Mouse (Mus musculus) forebrain, embryonic 11.5 days (tissue): ENCODE data around the gene Dedd2. TPM values are rescaled to one million over a fixed set of nuclear protein-coding genes. Genes with fewer than 3 reads are reported as not detected.
A peak's percentile ranks its signal among the peaks of the same experiment; 100 is the strongest.
"Not testable (repeated sequence)": the region's sequence is repeated elsewhere in the genome, so short reads cannot be mapped to it uniquely, and the experiment has no call there.

ENCODE experiments used
- ATAC-seq: fragments of 200-750 bp; cut with Nextera tagmentation; replicated peaks from 2 replicates; pipeline ENCODE4 v1.8.0; 2017; ENCODE audit warnings: moderate TSS enrichment; ENCODE audit not compliant: low FRiP score
- DNase-seq: peaks from one replicate; pipeline ENCODE4 v3.0.0-alpha.2; 2017; ENCODE audit warnings: low spot score
- H3K27ac ChIP-seq: fragments of 300-500 bp; sonication (generic); 2 replicates; pipeline ENCODE4 v1.5.1; 2014; ENCODE audit warnings: low read depth, low read length
- H3K27me3 ChIP-seq: fragments of 300-500 bp; sonication (generic); 2 replicates; pipeline ENCODE4 v1.6.1; 2014; ENCODE audit warnings: mild to moderate bottlenecking, low read length, mixed read lengths; ENCODE audit not compliant: control insufficient read depth, insufficient read depth
- H3K36me3 ChIP-seq: fragments of 300-500 bp; sonication (generic); 2 replicates; pipeline ENCODE4 v1.6.1; 2014; ENCODE audit warnings: mild to moderate bottlenecking, low read length, moderate library complexity, mixed read lengths; ENCODE audit not compliant: control insufficient read depth, insufficient read depth
- H3K4me1 ChIP-seq: fragments of 300-500 bp; sonication (generic); replicated peaks from 2 replicates; pipeline ENCODE4 v1.6.1; 2014; ENCODE audit warnings: low read length, mixed read lengths; ENCODE audit not compliant: control insufficient read depth, insufficient read depth
- H3K4me2 ChIP-seq: fragments of 300-500 bp; sonication (generic); 2 replicates; pipeline ENCODE4 v1.6.1; 2014; ENCODE audit warnings: low read depth, mild to moderate bottlenecking, low read length, moderate library complexity, mixed read lengths; ENCODE audit not compliant: severe bottlenecking
- H3K4me3 ChIP-seq: fragments of 300-500 bp; sonication (generic); 2 replicates; pipeline ENCODE4 v1.5.1; 2014; ENCODE audit warnings: low read depth, low read length
- H3K9ac ChIP-seq: fragments of 300-500 bp; sonication (generic); 2 replicates; pipeline ENCODE4 v1.6.1; 2014; ENCODE audit warnings: low read length
- H3K9me3 ChIP-seq: fragments of 300-500 bp; sonication (generic); 2 replicates; pipeline ENCODE4 v1.6.1; 2016; ENCODE audit warnings: low read length, mixed read lengths; ENCODE audit not compliant: control insufficient read depth
- WGBS: fragments of 180-500 bp; shearing (Covaris S2); extraction: QIAGEN DNeasy Blood & Tissue Kit; methylation state at CpG from one replicate; pipeline ENCODE4 v1.1.7; 2014; 5-methylcytosine and 5-hydroxymethylcytosine counted together
- polyA plus RNA-seq: library from polyadenylated mRNA; unstranded; fragments of >200 nt; fragmentation: Nextera tagmentation; extraction: Ambion mirVana; gene quantifications from 2 replicates; pipeline ENCODE4 v1.2.1, GENCODE M21; 2014

Dedd2 gene
- polyA plus RNA-seq, 1 experiment from 2014 or later: 11.2 TPM

- WGBS: 90% methylated on average over 5 of the region's 5 CpGs
- not testable (repeated sequence) for H3K27ac ChIP-seq, H3K9me3 ChIP-seq, H3K27me3 ChIP-seq, H3K36me3 ChIP-seq, ATAC-seq, H3K4me1 ChIP-seq, DNase-seq, H3K9ac ChIP-seq, H3K4me2 ChIP-seq, H3K4me3 ChIP-seq
Measured at GRCm38 (mm10) chr7:25265743-25266142, 45.3 kb upstream of the Dedd2 start.

GRCm38 (mm10) chr7:25263968-25264870, 43.8 kb upstream of the Dedd2 start:
- Histone ChIP-seq H3K27me3 (no peaks in the 10 kb centered on the region), H3K27ac (no peak overlapping the region), H3K36me3 (no peaks in the 10 kb centered on the region), H3K4me2 (no peak overlapping the region), H3K4me3 (no peak overlapping the region), H3K9me3 (no peaks in the 10 kb centered on the region), H3K4me1 (peaks cover 4% of the 10 kb centered on the region; the same call in 1 of the 2 replicates), H3K9ac (no peak overlapping the region)
- WGBS: 25% methylated on average over 17 of the region's 17 CpGs
- no peak for ATAC-seq
- DNase-seq: peak; percentile 41

GRCm38 (mm10) chr7:25261896-25262295, 41.5 kb upstream of the Dedd2 start:
- H3K4me1 ChIP-seq: peaks cover 2% of the 10 kb centered on the region; the same call in 1 of the 2 replicates
- H3K9ac ChIP-seq: no peak overlapping the region
- DNase-seq: peak; percentile 30
- WGBS: 74% methylated on average over 1 of the region's 1 CpGs
- no peak for ATAC-seq
- no peak overlapping the region for H3K4me3 ChIP-seq
- H3K36me3 ChIP-seq: no peaks in the 10 kb centered on the region
- no peak overlapping the region for H3K27ac ChIP-seq
- H3K9me3 ChIP-seq: no peaks in the 10 kb centered on the region
- no peaks in the 10 kb centered on the region for H3K27me3 ChIP-seq
- no peak overlapping the region for H3K4me2 ChIP-seq

- H3K4me3 ChIP-seq: peak overlapping the region; percentile 68
- H3K9ac ChIP-seq: peak overlapping the region; percentile 91
- H3K4me1 ChIP-seq: peaks cover 28% of the 10 kb centered on the region
- 21% methylated on average over 8 of the region's 8 CpGs for whole genome bisulfite sequencing
- no peaks in the 10 kb centered on the region for H3K9me3 ChIP-seq
- peak; percentile 48 for DNase-seq
- no peaks in the 10 kb centered on the region for H3K27me3 ChIP-seq
- peak overlapping the region; percentile 93; the same call in 1 of the 2 replicates for H3K27ac ChIP-seq
- peak overlapping the region; percentile 76 for H3K4me2 ChIP-seq
- H3K36me3 ChIP-seq: no peaks in the 10 kb centered on the region
- ATAC-seq: no peak
Measured at GRCm38 (mm10) chr7:25251822-25252221, 31.4 kb upstream of the Dedd2 start.

GRCm38 (mm10) chr7:25251071-25251791, 30.8 kb upstream of the Dedd2 start:
- Histone ChIP-seq H3K4me2 (peak overlapping the region; percentile 76), H3K4me1 (peaks cover 34% of the 10 kb centered on the region), H3K27me3 (no peaks in the 10 kb centered on the region), H3K4me3 (peak overlapping the region; percentile 68), H3K9ac (peak overlapping the region; percentile 91), H3K9me3 (no peaks in the 10 kb centered on the region), H3K27ac (peak overlapping the region; percentile 93), H3K36me3 (no peaks in the 10 kb centered on the region)
- WGBS: 2% methylated on average over 22 of the region's 22 CpGs
- ATAC-seq (peak; percentile 25), DNase-seq (peak; percentile 73)

- WGBS: under 1% methylated on average over 70 of the region's 81 CpGs
Measured at GRCm38 (mm10) chr7:25250141-25250972, 29.9 kb upstream of the Dedd2 start, which contains the start of gene Erf. Gene Erf (minus strand): TSS chr7:25250761.

GRCm38 (mm10) chr7:25249314-25250140, 29.1 kb upstream of the Dedd2 start:
- Histone ChIP-seq H3K4me2 (peak overlapping the region; percentile 76), H3K4me3 (peak overlapping the region; percentile 68), H3K4me1 (peaks cover 34% of the 10 kb centered on the region), H3K27me3 (no peaks in the 10 kb centered on the region), H3K9me3 (no peaks in the 10 kb centered on the region), H3K9ac (peak overlapping the region; percentile 91), H3K27ac (peak overlapping the region; percentile 93), H3K36me3 (peaks cover 8% of the 10 kb centered on the region)
- under 1% methylated on average over 45 of the region's 73 CpGs for WGBS
- ATAC-seq: peak; percentile 59
- DNase-seq: peak; percentile 94

More at GRCm38 (mm10) chr7:25250141-25250972, 29.9 kb upstream of the Dedd2 start, which contains the start of gene Erf:
- Histone ChIP-seq H3K9ac (peak within 1 kb of the TSS; percentile 91), H3K4me3 (peak within 1 kb of the TSS; percentile 68), H3K27ac (peak within 1 kb of the TSS; percentile 93), H3K4me1 (peaks cover 34% of the 10 kb centered on the region), H3K27me3 (no peaks in the 10 kb centered on the region), H3K9me3 (no peaks in the 10 kb centered on the region), H3K4me2 (peak within 1 kb of the TSS; percentile 76), H3K36me3 (peaks cover under 1% of the 10 kb centered on the region)
- peak; percentile 80 for ATAC-seq
- peak; percentile 98 for DNase-seq
